Mouse (Mus musculus): Measurements from ENCODE around the gene Chrm3.

The Chrm3 gene

GRCm38 (mm10) chr13:10066829-10067618 lies 293.6 kb downstream of the Chrm3 start:
- no peak for DNase-seq

DNA sequence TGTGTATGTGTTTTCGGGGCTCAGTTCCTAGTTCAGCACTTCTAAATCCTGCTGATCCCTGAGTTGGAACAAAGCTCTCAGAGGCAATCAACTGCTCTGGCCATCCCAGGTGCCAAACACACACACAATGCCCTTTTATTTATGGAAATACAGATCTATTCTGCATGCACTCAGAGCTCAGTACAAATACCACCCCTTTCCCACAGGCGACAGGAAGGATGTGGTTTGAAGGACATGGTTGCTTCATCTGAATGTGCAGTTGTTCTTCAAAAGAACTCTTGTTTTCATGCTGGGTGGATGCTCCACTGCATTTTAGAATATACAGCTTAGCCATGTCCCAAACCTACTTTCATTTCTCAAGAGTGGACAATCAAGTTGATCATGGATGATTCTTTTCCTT lies 294.9 kb downstream of the Chrm3 start:
- DNase-seq, result peak; percentile 37

- no peak for DNase-seq
Observed at GRCm38 (mm10) chr13:10062681-10063080, 298.0 kb downstream of the Chrm3 start.

DNA sequence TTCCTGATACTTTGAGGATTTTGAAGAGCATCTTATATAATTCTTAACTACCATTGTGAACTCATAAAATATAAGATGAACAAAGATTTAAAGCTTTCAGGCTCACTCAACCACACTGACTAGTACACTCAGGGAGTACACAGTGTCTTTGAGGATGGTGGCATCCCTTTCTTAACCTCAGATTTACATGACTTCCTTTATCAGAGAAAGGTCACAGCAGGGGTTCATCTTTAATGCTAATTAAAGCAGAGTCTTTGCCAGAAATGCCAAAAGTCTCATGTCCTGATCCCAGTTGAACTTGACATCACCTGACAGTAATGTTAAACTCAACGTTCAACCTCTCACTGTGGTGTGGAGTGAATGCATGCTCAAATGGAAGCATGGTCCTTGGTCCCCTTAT lies 301.7 kb downstream of the Chrm3 start:
- no peak for DNase-seq

DNA sequence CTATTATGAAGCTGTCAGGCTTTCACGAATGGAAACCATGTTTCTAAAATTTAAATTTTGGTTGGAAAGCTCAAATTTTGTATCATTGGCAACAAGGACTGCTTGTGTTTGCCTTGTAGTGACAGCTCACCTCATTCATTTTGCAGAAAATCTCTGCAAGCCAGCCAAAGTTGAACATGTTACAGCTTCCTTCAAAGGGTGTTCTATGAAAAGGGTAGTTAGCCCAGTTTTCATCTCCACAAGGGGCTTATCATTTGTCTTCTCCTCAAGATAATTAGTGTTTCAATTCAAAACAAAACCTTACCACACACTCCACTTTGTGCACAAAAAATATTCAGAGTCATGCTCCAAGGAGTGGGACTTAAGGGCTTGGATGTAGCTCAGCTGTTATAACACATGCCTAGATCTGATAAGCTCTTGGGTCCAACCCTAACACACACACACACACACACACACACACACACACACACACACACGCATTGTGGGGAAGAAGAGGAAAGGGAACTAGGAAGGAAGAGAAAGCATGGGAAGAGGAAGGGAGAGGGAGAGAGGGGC lies 302.9 kb downstream of the Chrm3 start:
- no peak for DNase-seq

DNA sequence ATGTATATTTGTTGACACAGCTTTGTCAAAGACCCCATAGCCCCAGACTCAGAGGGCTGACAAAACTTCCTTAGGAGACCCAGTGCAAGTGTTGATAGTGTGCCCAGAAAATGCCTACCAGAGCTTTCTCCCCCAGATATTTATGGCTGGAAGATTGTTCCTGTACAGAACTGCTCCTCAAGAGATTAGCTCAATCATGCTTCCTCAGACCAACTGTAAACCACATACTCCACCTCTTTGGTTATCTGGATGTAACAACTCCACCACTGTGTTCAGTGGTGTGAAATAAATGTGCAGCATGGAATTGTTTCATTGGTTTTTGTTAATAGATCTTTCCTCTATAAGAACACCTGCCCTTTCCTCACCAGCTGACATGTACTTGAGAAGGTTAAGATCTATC lies 306.6 kb downstream of the Chrm3 start:
- DNase-seq, result no peak

GRCm38 (mm10) chr13:10053301-10053889 lies 307.3 kb downstream of the Chrm3 start:
- DNase-seq, result no peak

GRCm38 (mm10) chr13:10045651-10046350 lies 314.8 kb downstream of the Chrm3 start:
- DNase-seq, result no peak

DNA sequence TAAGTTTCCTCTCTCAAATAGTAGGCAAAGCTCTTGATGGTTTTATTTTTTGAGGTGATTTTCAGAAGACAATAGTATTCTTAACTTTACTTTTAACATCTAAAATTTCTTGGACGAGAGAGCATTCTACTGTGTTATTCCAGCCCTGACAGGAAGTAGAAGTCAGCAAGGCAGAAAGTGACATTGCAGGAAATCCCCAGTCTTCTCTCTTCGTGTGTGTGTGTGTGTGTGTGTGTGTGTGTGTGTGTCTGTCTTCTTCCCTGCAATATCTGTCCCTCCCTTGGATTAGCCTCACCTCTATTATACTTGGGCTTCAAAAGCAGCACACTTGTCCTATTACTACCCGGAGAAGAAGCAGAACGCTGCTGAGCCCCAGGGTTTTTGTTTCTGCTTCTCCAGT lies 316.6 kb downstream of the Chrm3 start:
- DNase-seq, result no peak

GRCm38 (mm10) chr13:10033570-10034399 lies 326.9 kb downstream of the Chrm3 start:
- no peak for DNase-seq

- DNase-seq, result no peak
Observed at GRCm38 (mm10) chr13:10031547-10031946, 329.1 kb downstream of the Chrm3 start.

- no peak for DNase-seq
Observed at GRCm38 (mm10) chr13:10029944-10030343, 330.7 kb downstream of the Chrm3 start.

DNA sequence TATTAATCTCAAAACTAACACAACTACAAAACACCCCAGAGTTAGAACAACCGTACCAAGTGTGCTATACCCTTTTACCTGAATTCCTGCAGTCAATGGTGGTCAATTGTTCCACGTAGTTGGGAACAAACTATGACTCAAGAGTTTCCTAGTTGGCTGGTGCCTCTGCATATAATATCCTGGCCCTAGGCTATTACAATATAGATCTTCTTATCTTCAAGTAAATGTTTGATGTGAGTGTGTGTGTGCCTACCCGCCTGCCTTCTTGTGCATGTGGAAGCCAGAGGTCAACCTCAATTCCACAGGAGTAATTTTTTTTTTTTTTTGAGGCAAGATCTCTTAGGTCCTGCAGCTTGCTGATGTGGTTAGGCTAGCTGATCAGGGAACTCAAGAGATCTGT lies 335.5 kb downstream of the Chrm3 start:
- DNase-seq, result no peak

DNA sequence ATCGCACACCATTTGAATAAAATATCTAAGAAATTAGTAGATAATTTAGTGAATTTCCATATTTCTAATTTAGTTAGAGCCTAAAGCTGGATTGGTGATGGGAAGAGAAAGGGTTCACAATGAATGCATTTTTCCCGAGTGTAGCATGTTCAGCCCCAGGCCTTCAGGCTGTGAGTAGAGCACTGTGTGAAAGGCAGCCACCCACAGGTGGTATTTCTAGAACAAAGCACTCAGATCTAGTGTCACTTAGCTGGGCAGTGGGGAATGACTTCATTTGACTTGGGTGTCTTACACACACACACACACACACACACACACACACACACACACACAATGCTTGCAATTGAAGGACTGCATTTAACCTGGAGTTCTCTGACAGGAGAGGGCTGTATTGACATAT lies 337.5 kb downstream of the Chrm3 start:
- no peak for DNase-seq

GRCm38 (mm10) chr13:10019252-10019651 lies 341.4 kb downstream of the Chrm3 start:
- no peak for DNase-seq

GRCm38 (mm10) chr13:10002916-10003315 lies 357.7 kb downstream of the Chrm3 start:
- DNase-seq, result no peak

DNA sequence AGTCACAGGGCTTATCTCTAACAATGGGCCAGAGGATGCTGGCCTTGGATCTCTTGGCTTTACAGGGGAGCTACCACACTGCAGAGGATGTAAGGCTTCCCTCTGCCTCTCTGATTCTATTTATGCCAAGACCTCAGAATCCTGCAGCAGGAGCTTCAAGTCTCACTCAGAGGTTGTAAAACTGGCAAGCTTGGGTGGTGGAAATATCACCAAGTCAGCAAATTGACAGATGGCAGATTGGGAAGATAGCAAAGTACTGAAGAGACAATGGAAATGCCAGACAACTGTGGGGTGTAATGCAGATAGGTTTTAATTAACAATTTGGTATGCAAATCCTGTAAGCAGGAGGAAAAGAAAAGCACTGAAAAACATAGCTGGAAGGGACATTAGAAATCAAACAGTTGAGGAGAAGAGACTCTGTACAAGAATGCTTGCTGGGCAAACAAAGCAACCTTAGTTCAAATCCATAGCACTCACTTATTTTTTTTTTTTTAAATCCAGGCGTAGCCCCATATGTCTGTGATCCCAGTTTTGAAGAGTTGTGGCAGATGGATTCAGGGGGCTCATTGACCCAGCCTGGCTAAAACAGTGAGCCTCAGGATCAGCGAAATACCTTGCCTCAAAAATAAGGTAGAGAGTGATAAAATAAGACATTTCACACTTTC lies 362.9 kb downstream of the Chrm3 start:
- no peak for DNase-seq

- no peak for DNase-seq
Observed at GRCm38 (mm10) chr13:9995852-9996251, 364.8 kb downstream of the Chrm3 start.

- DNase-seq, result no peak
Observed at GRCm38 (mm10) chr13:9993571-9993970, 367.1 kb downstream of the Chrm3 start.

- DNase-seq, result no peak
Observed at GRCm38 (mm10) chr13:9992640-9993039, 368.0 kb downstream of the Chrm3 start.

DNA sequence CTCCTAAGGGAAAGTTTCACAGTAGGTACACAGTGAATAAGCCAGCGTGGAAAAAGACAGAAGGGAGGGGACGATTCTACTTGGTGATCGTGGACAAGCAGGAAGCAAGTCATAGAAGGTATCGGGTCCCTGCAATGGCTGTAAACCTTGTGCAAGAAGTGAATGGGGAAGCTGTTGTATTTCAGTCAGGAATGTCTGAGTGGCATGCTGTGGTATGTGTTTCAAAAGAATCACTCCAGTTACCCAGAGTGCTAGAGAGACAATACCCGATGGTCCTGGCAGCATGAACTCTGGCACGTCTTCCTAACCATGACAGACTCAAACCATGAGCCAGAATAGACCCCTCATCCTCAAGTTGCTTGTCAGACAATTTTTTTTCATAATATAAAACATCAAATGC lies 375.0 kb downstream of the Chrm3 start:
- DNase-seq, result no peak

- no peak for DNase-seq
Observed at GRCm38 (mm10) chr13:9983293-9983692, 377.4 kb downstream of the Chrm3 start.

Measured in spleen, adult 18-20 months (tissue).